Mouse (Mus musculus): ENCODE results near the gene Vmn1r11. TPM values are rescaled to one million over a fixed set of nuclear protein-coding genes. Genes with fewer than 3 reads are reported as not detected.

The Vmn1r11 gene
- not detected for polyA plus RNA-seq (2014; fragmentation: Illumina TruSeq; extraction: RNeasy Lipid Tissue Mini Kit (QIAGEN cat#74804); ENCODE audit: low read depth, low replicate concordance)

DNA sequence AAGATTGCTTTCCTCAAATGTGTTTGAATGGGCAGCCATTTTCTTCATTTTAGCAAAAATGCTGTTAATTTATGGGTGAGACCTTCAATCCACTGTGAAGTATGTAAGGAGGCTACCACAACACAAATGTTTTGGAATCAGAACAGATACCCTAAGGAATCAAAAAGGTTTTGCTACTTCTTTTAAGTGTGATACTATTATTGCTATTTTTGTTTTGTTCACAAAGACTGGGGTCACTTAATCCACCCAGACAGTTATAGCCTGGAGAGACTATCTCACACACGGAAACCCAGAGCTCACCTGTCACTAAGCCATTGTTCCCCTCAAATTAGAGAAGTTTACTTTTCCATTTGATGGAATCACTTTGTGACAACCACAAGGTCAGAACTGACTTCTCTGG is at the start of gene Vmn1r11:
TSS of gene Vmn1r11 (plus strand) at position 301 of the 400 bp plus-strand sequence.

GRCm38 (mm10) chr6:57109154-57109553 is 24.1 kb upstream of the Vmn1r11 start, which contains the start of gene Vmn1r10:
Gene Vmn1r10, plus strand, starts transcription at chr6:57109454.

DNA sequence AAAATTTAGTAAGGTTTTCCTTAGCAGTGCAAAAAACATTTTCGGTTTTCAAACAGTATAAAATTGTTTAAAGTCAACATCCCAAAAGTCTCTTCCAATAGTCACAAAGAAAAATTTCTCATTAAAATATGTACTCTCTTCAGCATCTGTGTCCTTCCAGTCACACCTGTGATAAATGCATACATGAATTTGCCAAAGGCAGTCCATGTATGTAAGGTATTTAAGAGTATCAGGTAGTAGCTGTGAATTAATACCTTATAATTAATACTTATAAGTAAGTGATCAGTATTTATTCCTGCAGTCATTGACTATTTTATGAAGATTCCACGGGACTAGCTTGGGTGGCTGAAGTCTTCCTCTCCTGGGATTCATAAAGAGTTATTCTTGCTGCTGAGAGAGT is 23.4 kb downstream of the Vmn1r11 start, which contains the start of gene Vmn1r12:
TSS of gene Vmn1r12 (plus strand) at position 301 of the 400 bp plus-strand sequence.

Other genes with a start within 250 kb of the Vmn1r11 start
- 20.8 TPM for gene Nt5c3, start 209.5 kb upstream of the Vmn1r11 start, polyA plus RNA-seq (2014; fragmentation: Illumina TruSeq; extraction: RNeasy Lipid Tissue Mini Kit (QIAGEN cat#74804); ENCODE audit: low read depth, low replicate concordance)
- 0.46 TPM for gene Vmn1r4, start 209.4 kb upstream of the Vmn1r11 start, polyA plus RNA-seq (2014; fragmentation: Illumina TruSeq; extraction: RNeasy Lipid Tissue Mini Kit (QIAGEN cat#74804); ENCODE audit: low read depth, low replicate concordance)
- not detected for gene Vmn1r5, start 163.2 kb upstream of the Vmn1r11 start, polyA plus RNA-seq (2014; fragmentation: Illumina TruSeq; extraction: RNeasy Lipid Tissue Mini Kit (QIAGEN cat#74804); ENCODE audit: low read depth, low replicate concordance)
- not detected for gene Vmn1r6, start 136.2 kb upstream of the Vmn1r11 start, polyA plus RNA-seq (2014; fragmentation: Illumina TruSeq; extraction: RNeasy Lipid Tissue Mini Kit (QIAGEN cat#74804); ENCODE audit: low read depth, low replicate concordance)
- not detected for gene Vmn1r7, start 108.1 kb upstream of the Vmn1r11 start, polyA plus RNA-seq (2014; fragmentation: Illumina TruSeq; extraction: RNeasy Lipid Tissue Mini Kit (QIAGEN cat#74804); ENCODE audit: low read depth, low replicate concordance)
- not detected for gene Vmn1r8, start 101.2 kb upstream of the Vmn1r11 start, polyA plus RNA-seq (2014; fragmentation: Illumina TruSeq; extraction: RNeasy Lipid Tissue Mini Kit (QIAGEN cat#74804); ENCODE audit: low read depth, low replicate concordance)
- not detected for gene Vmn1r9, start 66.7 kb upstream of the Vmn1r11 start, polyA plus RNA-seq (2014; fragmentation: Illumina TruSeq; extraction: RNeasy Lipid Tissue Mini Kit (QIAGEN cat#74804); ENCODE audit: low read depth, low replicate concordance)
- gene Vmn1r10, start 24.0 kb upstream of the Vmn1r11 start, polyA plus RNA-seq (2014; fragmentation: Illumina TruSeq; extraction: RNeasy Lipid Tissue Mini Kit (QIAGEN cat#74804); ENCODE audit: low read depth, low replicate concordance): not detected
- gene Vmn1r12, start 23.5 kb downstream of the Vmn1r11 start, polyA plus RNA-seq (2014; fragmentation: Illumina TruSeq; extraction: RNeasy Lipid Tissue Mini Kit (QIAGEN cat#74804); ENCODE audit: low read depth, low replicate concordance): not detected
- not detected for gene Vmn1r13, start 69.8 kb downstream of the Vmn1r11 start, polyA plus RNA-seq (2014; fragmentation: Illumina TruSeq; extraction: RNeasy Lipid Tissue Mini Kit (QIAGEN cat#74804); ENCODE audit: low read depth, low replicate concordance)
- gene Vmn1r14, start 98.2 kb downstream of the Vmn1r11 start, polyA plus RNA-seq (2014; fragmentation: Illumina TruSeq; extraction: RNeasy Lipid Tissue Mini Kit (QIAGEN cat#74804); ENCODE audit: low read depth, low replicate concordance): not detected
- gene Vmn1r15, start 124.5 kb downstream of the Vmn1r11 start, polyA plus RNA-seq (2014; fragmentation: Illumina TruSeq; extraction: RNeasy Lipid Tissue Mini Kit (QIAGEN cat#74804); ENCODE audit: low read depth, low replicate concordance): not detected
- gene Vmn1r16, start 196.0 kb downstream of the Vmn1r11 start, polyA plus RNA-seq (2014; fragmentation: Illumina TruSeq; extraction: RNeasy Lipid Tissue Mini Kit (QIAGEN cat#74804); ENCODE audit: low read depth, low replicate concordance): not detected
- gene Vmn1r17, start 230.3 kb downstream of the Vmn1r11 start, polyA plus RNA-seq (2014; fragmentation: Illumina TruSeq; extraction: RNeasy Lipid Tissue Mini Kit (QIAGEN cat#74804); ENCODE audit: low read depth, low replicate concordance): not detected

Measured in adipose tissue, adult 10 weeks (tissue).